Mouse (Mus musculus) E14TG2a.4 (cell line): ENCODE results near the gene Ssh3.

Source experiments
- CTCF ChIP-seq: conservative IDR thresholded peaks from 2 replicates; pipeline ENCODE4 v1.5.1; 2014; ENCODE audit warnings: low read length
- NANOG ChIP-seq: IDR thresholded peaks from 2 replicates; pipeline ENCODE4 v1.6.1; 2014; ENCODE audit warnings: borderline replicate concordance, low read length, mixed read lengths
- POU5F1 ChIP-seq: IDR thresholded peaks from 2 replicates; pipeline ENCODE4 v1.6.1; 2014; ENCODE audit warnings: low read length, borderline replicate concordance

- no peak for TF ChIP-seq CTCF
- no peak for TF ChIP-seq POU5F1
- no peak for TF ChIP-seq NANOG
Measured at GRCm38 (mm10) chr19:4261038-4261698, 7.8 kb downstream of the Ssh3 start.
